ENCODE assay signal across 16 mouse cellular contexts in the genomic region with DNA sequence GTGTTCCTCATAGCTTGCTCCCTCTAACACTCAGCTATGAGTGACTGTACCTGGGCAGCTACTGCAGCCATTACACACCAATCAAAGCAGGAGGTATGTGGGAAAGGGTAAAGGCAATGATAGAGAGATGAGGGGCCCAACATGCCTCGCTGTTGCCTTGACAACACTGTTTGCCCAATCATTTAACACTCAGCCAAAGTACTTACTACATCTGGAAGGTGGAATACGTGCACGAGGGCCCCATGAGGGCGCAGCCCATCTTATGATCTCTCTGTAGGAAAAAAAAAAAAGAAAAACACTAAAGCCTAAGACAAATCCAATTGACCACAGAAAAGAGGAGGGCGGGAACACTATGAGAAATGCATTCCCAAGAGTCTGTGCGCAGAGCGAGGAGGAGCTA. TPM values are rescaled to one million over a fixed set of nuclear protein-coding genes. Genes with fewer than 3 reads are reported as not detected.
"Had no signal": no experiment of that assay in that cellular context is flagged by ENCODE, and none has a peak within 500 bp of the region (broad histone marks: within the 10 kb centered on the region; RNA-seq: fewer than 3 reads in every experiment).

No protein-coding gene starts in this region.

- H3K4me2 ChIP-seq: kidney, embryonic 15.5 days; limb, embryonic 12.5 days; limb, embryonic 15.5 days; liver, embryonic 11.5 days; midbrain, embryonic 11.5 days had no signal

- H3K9me3 ChIP-seq: kidney, embryonic 15.5 days; limb, embryonic 12.5 days; limb, embryonic 15.5 days had no signal

- H3K27ac ChIP-seq: kidney, embryonic 15.5 days; limb, embryonic 12.5 days; limb, embryonic 15.5 days; liver, embryonic 14.5 days had no signal

- H3K9ac ChIP-seq: kidney, embryonic 15.5 days; limb, embryonic 12.5 days; limb, embryonic 15.5 days; liver, embryonic 14.5 days; liver, postnatal 0 days had no signal

- H3K27me3 ChIP-seq: kidney, embryonic 15.5 days; limb, embryonic 12.5 days; limb, embryonic 15.5 days had no signal

- ATAC-seq: liver, postnatal 0 days had no signal

- H3K4me1 ChIP-seq: kidney, embryonic 15.5 days; limb, embryonic 12.5 days; limb, embryonic 15.5 days had no signal

- DNase-seq: kidney, adult 11 months; kidney, adult 8-10 months; kidney, postnatal 10 days; kidney, postnatal 4 days; left cerebral cortex, postnatal 4 days; liver, postnatal 0 days; lung, postnatal 4 days; midbrain, embryonic 14.5 days; thymus, adult 18-20 months; thymus, postnatal 36 days had no signal

- H3K4me3 ChIP-seq: kidney, embryonic 15.5 days; limb, embryonic 12.5 days; limb, embryonic 15.5 days had no signal

- H3K36me3 ChIP-seq: kidney, embryonic 15.5 days; limb, embryonic 12.5 days; limb, embryonic 15.5 days had no signal

RNA-seq across cellular contexts. Expression of a gene that starts 11.7 kb away (rescaled TPM):
- polyA plus RNA-seq: limb, embryonic 12.5 days; liver, embryonic 11.5 days had no signal
